ENCODE assay signal across 9 mouse cellular contexts in genomic region chr13:46724371-46724770, GRCm38 (mm10). TPM values are rescaled to one million over a fixed set of nuclear protein-coding genes. Genes with fewer than 3 reads are reported as not detected.
DNase-seq lines count a peak whose midpoint lies in the region; ATAC-seq and TF ChIP-seq lines count a peak whose summit lies in the region.
"Had no signal": no experiment of that assay in that cellular context is flagged by ENCODE, and none has a peak within 500 bp of the region (broad histone marks: within the 10 kb centered on the region; RNA-seq: fewer than 3 reads in every experiment).

No protein-coding gene starts in this region.

- intact Hi-C loops in gastrocnemius, postnatal 36 days (cut with DNase I) = loop anchor here (5.0 kb wide), 1 partner anchor 293 kb away; no protein-coding TSS in a partner anchor

- no peak for ATAC-seq in liver, embryonic 16.5 days (ENCODE audit: low read depth)

- H3K4me1 ChIP-seq in liver, adult 2 months (ENCODE audit: control insufficient read depth, insufficient read depth, low read length) = peaks cover 11% of the 10 kb centered on the region
- peaks cover 28% of the 10 kb centered on the region for H3K4me1 ChIP-seq in liver, embryonic 16.5 days (ENCODE audit: control insufficient read depth, low read depth, low read length)

- H3K27ac ChIP-seq in liver, adult 2 months (replicated peaks; ENCODE audit: insufficient read depth, low read depth, low read length) = no peak overlapping the region
- H3K27ac ChIP-seq in liver, embryonic 16.5 days (ENCODE audit: low read length) = peak overlapping the region; percentile 85

- no peaks in the 10 kb centered on the region for H3K9me3 ChIP-seq in liver, embryonic 16.5 days (replicated peaks; ENCODE audit: control insufficient read depth, low read length)

- TF ChIP-seq POLR2A in liver, adult 2 months (IDR thresholded peaks at IDR 0.05; ENCODE audit: extremely low read depth, insufficient read depth, low read length) = no peak

- peak overlapping the region; percentile 63 for H3K4me2 ChIP-seq in liver, embryonic 16.5 days (ENCODE audit: low read depth, low read length)

- H3K4me3 ChIP-seq in liver, adult 2 months (ENCODE audit: insufficient read depth, low read depth, low read length) = no peak overlapping the region
- peak overlapping the region; percentile 44 for H3K4me3 ChIP-seq in liver, embryonic 16.5 days (ENCODE audit: low read depth, low read length)

- peaks cover 13% of the 10 kb centered on the region; the same call in 1 of the 2 replicates for H3K79me2 ChIP-seq in liver, adult 2 months (ENCODE audit: control insufficient read depth, insufficient read depth, low read length)

- H3K27me3 ChIP-seq in liver, adult 2 months (ENCODE audit: control insufficient read depth, insufficient read depth, low read length) = no peaks in the 10 kb centered on the region
- no peaks in the 10 kb centered on the region for H3K27me3 ChIP-seq in liver, embryonic 16.5 days (ENCODE audit: control insufficient read depth, insufficient read depth, low read depth, low read length)

- no peaks in the 10 kb centered on the region for H3K36me3 ChIP-seq in liver, adult 2 months (ENCODE audit: control insufficient read depth, insufficient read depth, low read length)
- no peaks in the 10 kb centered on the region for H3K36me3 ChIP-seq in liver, embryonic 16.5 days (ENCODE audit: control insufficient read depth, insufficient read depth)

- H3K9ac ChIP-seq in liver, adult 2 months (ENCODE audit: low read depth, low read length) = no peak overlapping the region
- peak overlapping the region; percentile 8 for H3K9ac ChIP-seq in liver, embryonic 16.5 days (ENCODE audit: low read depth, low read length)

- no peak for TF ChIP-seq CTCF in liver, adult 2 months (IDR thresholded peaks at IDR 0.05; ENCODE audit: low read depth, low read length)

- DNase-seq in gastrocnemius, adult 18-20 months (ENCODE audit: low spot score) = peak; percentile 33
- no peak for DNase-seq in gastrocnemius, postnatal 36 days
- peak; percentile 28 for DNase-seq in liver, adult 2 months (ENCODE audit: extremely low read depth, low read depth, low spot score)
- no peak for DNase-seq in liver
- peak; percentile 20 for DNase-seq in MN1 (ENCODE audit: low spot score)
- DNase-seq in cerebellum, adult 11 months = no peak
- DNase-seq in left cerebral cortex, adult 11 months (ENCODE audit: low spot score) = no peak
- DNase-seq: thymus, adult 18-20 months had no signal

RNA-seq across cellular contexts. Expression of gene Nup153, which starts 3.4 kb away (rescaled TPM):
- total RNA-seq in gastrocnemius, adult 18-20 months (2021) = 10 to 100 TPM; 40.1 to 41.3 TPM
- total RNA-seq in gastrocnemius, postnatal 36 days (2021) = 10 to 100 TPM; 40.1 to 43.8 TPM
- total RNA-seq in liver, adult 2 months (2014; rRNA removed) = 25.6 and 28.8 TPM in 2 replicates
- polyA plus RNA-seq in liver, adult 2 months (2012; rRNA removed) = 13.8 and 25.0 TPM in 2 replicates
- 13.6 and 13.8 TPM in 2 replicates for polyA plus RNA-seq in liver, embryonic 16.5 days (2015; fragmentation: Nextera tagmentation; extraction: Ambion mirVana)

RNA-seq across cellular contexts. Expression of gene Fam8a1, which starts 55.0 kb away (rescaled TPM):
- 10 to 100 TPM; 28.7 to 33.2 TPM for total RNA-seq in gastrocnemius, adult 18-20 months (2021)
- 10 to 100 TPM; 22.4 to 25.4 TPM for total RNA-seq in gastrocnemius, postnatal 36 days (2021)
- 38.7 and 39.3 TPM in 2 replicates for total RNA-seq in liver, adult 2 months (2014; rRNA removed)
- 16.5 and 19.2 TPM in 2 replicates for polyA plus RNA-seq in liver, adult 2 months (2012; rRNA removed)
- 2.0 and 2.3 TPM in 2 replicates for polyA plus RNA-seq in liver, embryonic 16.5 days (2015; fragmentation: Nextera tagmentation; extraction: Ambion mirVana)

Comparison
In these comparisons a context has a peak if more than half of its experiments do, and no peak if none do; other contexts are left out.
1. DNase-seq: peak in gastrocnemius, adult 18-20 months (single experiment), liver, adult 2 months (single experiment) and MN1 (single experiment); none in gastrocnemius, postnatal 36 days (0 of 2), liver (single experiment), cerebellum, adult 11 months (single experiment) and left cerebral cortex, adult 11 months (single experiment).